Mouse (Mus musculus) lung, postnatal 0 days (tissue): ENCODE results near the gene Prkce. TPM values are rescaled to one million over a fixed set of nuclear protein-coding genes. Genes with fewer than 3 reads are reported as not detected.
A peak's percentile ranks its signal among the peaks of the same experiment; 100 is the strongest.

Experiments used
- ATAC-seq: fragments of 200-750 bp; cut with Nextera tagmentation; 2 replicates; pipeline ENCODE4 v1.8.0; 2017; ENCODE audit warnings: moderate library complexity
- DNase-seq: peaks from one replicate; pipeline ENCODE4 v3.0.0-alpha.2; 2016; ENCODE audit warnings: low spot score
- H3K27ac ChIP-seq: fragments of 300-500 bp; sonication (generic); 2 replicates; pipeline ENCODE4 v1.5.1; 2014; ENCODE audit warnings: antibody characterized with exemption, mild to moderate bottlenecking, low read length, mixed read lengths
- H3K27me3 ChIP-seq: fragments of 300-500 bp; sonication (generic); replicated peaks from 2 replicates; pipeline ENCODE4 v1.6.1; 2014; ENCODE audit warnings: low read length, mixed read lengths; ENCODE audit not compliant: insufficient read depth
- H3K36me3 ChIP-seq: fragments of 300-500 bp; sonication (generic); 2 replicates; pipeline ENCODE4 v1.6.1; 2014; ENCODE audit warnings: low read length, mixed read lengths; ENCODE audit not compliant: insufficient read depth
- H3K4me1 ChIP-seq: fragments of 300-500 bp; sonication (generic); 2 replicates; pipeline ENCODE4 v1.6.1; 2014; ENCODE audit warnings: antibody characterized with exemption, low read depth, low read length, mixed read lengths; ENCODE audit not compliant: insufficient read depth
- H3K4me2 ChIP-seq: fragments of 300-500 bp; sonication (generic); replicated peaks from 2 replicates; pipeline ENCODE4 v1.6.1; 2014; ENCODE audit warnings: low read depth, mild to moderate bottlenecking, low read length, moderate library complexity, mixed read lengths
- H3K4me3 ChIP-seq: fragments of 300-500 bp; sonication (generic); 2 replicates; pipeline ENCODE4 v1.5.1; 2014; ENCODE audit warnings: low read depth, low read length
- H3K9ac ChIP-seq: fragments of 300-500 bp; sonication (generic); replicated peaks from 2 replicates; pipeline ENCODE4 v1.6.1; 2014; ENCODE audit warnings: low read depth, mild to moderate bottlenecking
- H3K9me3 ChIP-seq: fragments of 300-500 bp; sonication (generic); 2 replicates; pipeline ENCODE4 v1.6.1; 2016; ENCODE audit warnings: low read length, mixed read lengths
- CTCF ChIP-seq: IDR thresholded peaks from 2 replicates; pipeline ENCODE4 v1.5.1; 2016; ENCODE audit warnings: antibody characterized with exemption, mild to moderate bottlenecking
- EP300 ChIP-seq: IDR thresholded peaks from 2 replicates; pipeline ENCODE4 v1.6.1; 2016; ENCODE audit warnings: antibody characterized with exemption, mild to moderate bottlenecking, control low read depth
- WGBS: fragments of 180-500 bp; shearing (Covaris S2); extraction: QIAGEN DNeasy Blood & Tissue Kit; methylation state at CpG from one replicate; pipeline ENCODE4 v1.1.7; 2014; 5-methylcytosine and 5-hydroxymethylcytosine counted together
- polyA plus RNA-seq: library from polyadenylated mRNA; unstranded; fragments of >200 nt; fragmentation: Nextera tagmentation; extraction: Ambion mirVana; gene quantifications from 2 replicates; pipeline ENCODE4 v1.2.1, GENCODE M21; 2015

Gene Prkce
- polyA plus RNA-seq, 1 experiment from 2014 or later, result 10.6 TPM

GRCm38 (mm10) chr17:86507342-86508211 is 340.0 kb downstream of the Prkce start:
- Histone ChIP-seq H3K4me2 (no peak overlapping the region), H3K27ac (peak overlapping the region; percentile 83), H3K4me1 (no peaks in the 10 kb centered on the region), H3K9ac (no peak overlapping the region), H3K36me3 (no peaks in the 10 kb centered on the region), H3K27me3 (no peaks in the 10 kb centered on the region), H3K4me3 (no peak overlapping the region), H3K9me3 (no peaks in the 10 kb centered on the region)
- DNase-seq (peak; percentile 73), ATAC-seq (peak; percentile 74)
- TF ChIP-seq CTCF (peak; percentile 24; the same call in 1 of the 2 replicates), EP300 (peak; percentile 30; the same call in 1 of the 2 replicates)
- 53% methylated on average over 19 of the region's 19 CpGs for WGBS

GRCm38 (mm10) chr17:86508212-86508490 is 340.6 kb downstream of the Prkce start:
- no peaks in the 10 kb centered on the region for H3K36me3 ChIP-seq
- no peaks in the 10 kb centered on the region for H3K27me3 ChIP-seq
- 0 out of 2 replicates have a peak overlapping the region, but pooled peaks have one; percentile 83 for H3K27ac ChIP-seq
- TF ChIP-seq EP300 (no peak), CTCF (no peak)
- DNase-seq (no peak), ATAC-seq (no peak)
- WGBS, result 77% methylated on average over 3 of the region's 3 CpGs
- H3K4me3 ChIP-seq, result no peak overlapping the region
- no peaks in the 10 kb centered on the region for H3K4me1 ChIP-seq
- no peaks in the 10 kb centered on the region for H3K9me3 ChIP-seq
- no peak overlapping the region for H3K9ac ChIP-seq
- H3K4me2 ChIP-seq, result no peak overlapping the region

- DNase-seq (no peak), ATAC-seq (no peak)
- no peaks in the 10 kb centered on the region for H3K36me3 ChIP-seq
- no peak overlapping the region for H3K9ac ChIP-seq
- no peak overlapping the region for H3K27ac ChIP-seq
- H3K9me3 ChIP-seq, result no peaks in the 10 kb centered on the region
- H3K4me2 ChIP-seq, result no peak overlapping the region
- H3K27me3 ChIP-seq, result no peaks in the 10 kb centered on the region
- H3K4me3 ChIP-seq, result no peak overlapping the region
- peaks cover 3% of the 10 kb centered on the region; the same call in 1 of the 2 replicates for H3K4me1 ChIP-seq
- 54% methylated on average over 5 of the region's 5 CpGs for WGBS
- no peak for TF ChIP-seq CTCF
- TF ChIP-seq EP300, result no peak
Measured at GRCm38 (mm10) chr17:86509871-86510270, 342.3 kb downstream of the Prkce start.

- Histone ChIP-seq H3K9ac (no peak overlapping the region), H3K27me3 (no peaks in the 10 kb centered on the region), H3K27ac (peak overlapping the region; percentile 10; the same call in 1 of the 2 replicates), H3K4me1 (peaks cover 7% of the 10 kb centered on the region; the same call in 1 of the 2 replicates), H3K4me3 (no peak overlapping the region), H3K4me2 (no peak overlapping the region), H3K36me3 (no peaks in the 10 kb centered on the region), H3K9me3 (no peaks in the 10 kb centered on the region)
- peak; percentile 81 for ATAC-seq
- peak; percentile 74 for DNase-seq
- TF ChIP-seq CTCF (no peak), EP300 (peak; percentile 97)
- WGBS, result 21% methylated on average over 13 of the region's 13 CpGs
Measured at GRCm38 (mm10) chr17:86514974-86515620, 347.5 kb downstream of the Prkce start.

GRCm38 (mm10) chr17:86516630-86517029 is 349.0 kb downstream of the Prkce start:
- Histone ChIP-seq H3K27me3 (no peaks in the 10 kb centered on the region), H3K4me3 (no peak overlapping the region), H3K4me1 (peaks cover 7% of the 10 kb centered on the region; the same call in 1 of the 2 replicates), H3K9me3 (no peaks in the 10 kb centered on the region), H3K36me3 (no peaks in the 10 kb centered on the region), H3K27ac (no peak overlapping the region), H3K4me2 (no peak overlapping the region), H3K9ac (no peak overlapping the region)
- TF ChIP-seq EP300 (no peak), CTCF (no peak)
- ATAC-seq (no peak), DNase-seq (no peak)
- WGBS, result 73% methylated on average over 5 of the region's 5 CpGs

GRCm38 (mm10) chr17:86518604-86519003 is 351.0 kb downstream of the Prkce start:
- H3K36me3 ChIP-seq, result no peaks in the 10 kb centered on the region
- TF ChIP-seq CTCF (peak; percentile 22; the same call in 1 of the 2 replicates), EP300 (no peak)
- WGBS, result 87% methylated on average over 7 of the region's 7 CpGs
- no peak overlapping the region for H3K27ac ChIP-seq
- H3K9me3 ChIP-seq, result no peaks in the 10 kb centered on the region
- H3K4me3 ChIP-seq, result no peak overlapping the region
- peaks cover 7% of the 10 kb centered on the region; the same call in 1 of the 2 replicates for H3K4me1 ChIP-seq
- no peaks in the 10 kb centered on the region for H3K27me3 ChIP-seq
- no peak overlapping the region for H3K4me2 ChIP-seq
- H3K9ac ChIP-seq, result no peak overlapping the region
- ATAC-seq (no peak), DNase-seq (no peak)
